Mouse (Mus musculus): Measurements from ENCODE around the gene H2-M10.1. TPM values are rescaled to one million over a fixed set of nuclear protein-coding genes. Genes with fewer than 3 reads are reported as not detected.
A peak's percentile ranks its signal among the peaks of the same experiment; 100 is the strongest.
"Not testable (repeated sequence)": the region's sequence is repeated elsewhere in the genome, so short reads cannot be mapped to it uniquely, and the experiment has no call there.

H2-M10.1 gene
- not detected in 2 replicates for polyA plus RNA-seq (2015; fragmentation: Nextera tagmentation; extraction: Ambion mirVana)

DNA sequence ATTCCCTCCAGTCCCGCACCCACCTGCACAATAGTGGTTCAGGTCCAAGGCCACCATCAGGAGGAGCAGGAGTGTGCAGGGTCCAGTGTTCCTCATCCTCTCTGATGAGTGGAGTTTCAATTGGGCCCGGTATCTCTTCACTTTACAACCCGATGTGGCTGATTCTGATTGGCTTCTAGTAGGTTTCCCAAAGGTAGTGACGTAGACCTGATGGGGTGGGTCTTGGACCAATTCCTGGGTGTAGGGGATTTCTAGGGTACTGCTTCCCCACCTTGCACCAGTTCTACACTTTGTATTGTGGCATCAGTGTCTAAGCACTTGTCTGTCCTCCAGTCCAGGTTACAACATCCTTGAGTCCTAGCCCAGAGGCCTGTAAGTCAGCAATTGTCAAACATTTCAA lies at the start of gene H2-M10.1:
Gene H2-M10.1, minus strand, starts transcription at position 101 of the 400 bp plus-strand sequence.
- Histone ChIP-seq H3K27ac (ENCODE audit: low read length) (no peak within 1 kb of the TSS), H3K9ac (ENCODE audit: low read length) (no peak within 1 kb of the TSS), H3K27me3 (ENCODE audit: control insufficient read depth, insufficient read depth, low read depth, low read length) (no peaks in the 10 kb centered on the region; the same call in 1 of the 2 replicates), H3K36me3 (ENCODE audit: control insufficient read depth, insufficient read depth, low read length) (no peaks in the 10 kb centered on the region), H3K4me1 (replicated peaks; ENCODE audit: control insufficient read depth, insufficient read depth, low read length) (no peaks in the 10 kb centered on the region), H3K9me3 (ENCODE audit: control insufficient read depth, low read length) (no peaks in the 10 kb centered on the region), H3K4me3 (ENCODE audit: low read length) (no peak within 1 kb of the TSS), H3K4me2 (ENCODE audit: low read depth, low read length) (no peak within 1 kb of the TSS)
- ATAC-seq (ENCODE audit: low read depth), result no peak
- WGBS, result 78% methylated on average over 4 of the region's 4 CpGs

GRCm38 (mm10) chr17:36368317-36368716 lies 42.4 kb upstream of the H2-M10.1 start, which contains the start of gene H2-M10.3:
Gene H2-M10.3, minus strand, starts transcription at chr17:36368417.
- ATAC-seq (ENCODE audit: low read depth); H3K36me3 ChIP-seq (ENCODE audit: control insufficient read depth, insufficient read depth, low read length); H3K27me3 ChIP-seq (ENCODE audit: control insufficient read depth, insufficient read depth, low read depth, low read length); H3K4me2 ChIP-seq (ENCODE audit: low read depth, low read length); H3K9ac ChIP-seq (ENCODE audit: low read length); H3K4me3 ChIP-seq (ENCODE audit: low read length); H3K9me3 ChIP-seq (ENCODE audit: control insufficient read depth, low read length); H3K4me1 ChIP-seq (replicated peaks; ENCODE audit: control insufficient read depth, insufficient read depth, low read length); H3K27ac ChIP-seq (ENCODE audit: low read length): not testable (repeated sequence)
- WGBS, result 92% methylated on average over 2 of the region's 2 CpGs

- ATAC-seq (ENCODE audit: low read depth); H3K4me2 ChIP-seq (ENCODE audit: low read depth, low read length); H3K9me3 ChIP-seq (ENCODE audit: control insufficient read depth, low read length); H3K4me1 ChIP-seq (replicated peaks; ENCODE audit: control insufficient read depth, insufficient read depth, low read length); H3K9ac ChIP-seq (ENCODE audit: low read length); H3K4me3 ChIP-seq (ENCODE audit: low read length); H3K36me3 ChIP-seq (ENCODE audit: control insufficient read depth, insufficient read depth, low read length); H3K27ac ChIP-seq (ENCODE audit: low read length); H3K27me3 ChIP-seq (ENCODE audit: control insufficient read depth, insufficient read depth, low read depth, low read length): not testable (repeated sequence)
These were observed 36.4 kb upstream of the H2-M10.1 start for GRCm38 (mm10) chr17:36362404-36362803.

DNA sequence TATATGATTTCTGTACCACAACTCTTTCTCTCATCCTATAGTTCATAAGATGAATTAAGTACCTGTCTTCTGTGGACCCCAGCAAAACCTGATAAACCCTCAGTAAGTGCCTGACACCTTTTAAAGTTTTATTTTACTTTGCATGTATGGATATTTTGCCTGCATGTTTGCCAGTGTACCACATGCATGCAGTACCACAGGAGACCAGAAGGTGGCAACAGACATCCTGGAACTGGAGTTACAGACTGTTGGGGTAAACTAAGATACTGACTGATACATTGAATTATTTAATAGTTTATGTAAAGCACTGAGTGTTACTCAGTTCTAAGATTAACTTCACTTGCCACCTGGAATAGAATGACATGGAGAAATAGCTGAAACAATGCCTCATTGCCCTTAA lies 31.6 kb upstream of the H2-M10.1 start:
- H3K9ac ChIP-seq (ENCODE audit: low read length); H3K36me3 ChIP-seq (ENCODE audit: control insufficient read depth, insufficient read depth, low read length); H3K27ac ChIP-seq (ENCODE audit: low read length); ATAC-seq (ENCODE audit: low read depth); H3K4me2 ChIP-seq (ENCODE audit: low read depth, low read length); H3K9me3 ChIP-seq (ENCODE audit: control insufficient read depth, low read length); H3K27me3 ChIP-seq (ENCODE audit: control insufficient read depth, insufficient read depth, low read depth, low read length); H3K4me1 ChIP-seq (replicated peaks; ENCODE audit: control insufficient read depth, insufficient read depth, low read length); H3K4me3 ChIP-seq (ENCODE audit: low read length): not testable (repeated sequence)

GRCm38 (mm10) chr17:36355763-36356162 lies 29.8 kb upstream of the H2-M10.1 start:
- Histone ChIP-seq H3K4me2 (ENCODE audit: low read depth, low read length) (no peak overlapping the region), H3K4me3 (ENCODE audit: low read length) (no peak overlapping the region), H3K27ac (ENCODE audit: low read length) (no peak overlapping the region), H3K36me3 (ENCODE audit: control insufficient read depth, insufficient read depth, low read length) (no peaks in the 10 kb centered on the region), H3K9me3 (ENCODE audit: control insufficient read depth, low read length) (no peaks in the 10 kb centered on the region), H3K4me1 (replicated peaks; ENCODE audit: control insufficient read depth, insufficient read depth, low read length) (no peaks in the 10 kb centered on the region), H3K9ac (ENCODE audit: low read length) (no peak overlapping the region), H3K27me3 (ENCODE audit: control insufficient read depth, insufficient read depth, low read depth, low read length) (no peaks in the 10 kb centered on the region)
- 40% methylated on average over 3 of the region's 3 CpGs for WGBS
- no peak for ATAC-seq (ENCODE audit: low read depth)

DNA sequence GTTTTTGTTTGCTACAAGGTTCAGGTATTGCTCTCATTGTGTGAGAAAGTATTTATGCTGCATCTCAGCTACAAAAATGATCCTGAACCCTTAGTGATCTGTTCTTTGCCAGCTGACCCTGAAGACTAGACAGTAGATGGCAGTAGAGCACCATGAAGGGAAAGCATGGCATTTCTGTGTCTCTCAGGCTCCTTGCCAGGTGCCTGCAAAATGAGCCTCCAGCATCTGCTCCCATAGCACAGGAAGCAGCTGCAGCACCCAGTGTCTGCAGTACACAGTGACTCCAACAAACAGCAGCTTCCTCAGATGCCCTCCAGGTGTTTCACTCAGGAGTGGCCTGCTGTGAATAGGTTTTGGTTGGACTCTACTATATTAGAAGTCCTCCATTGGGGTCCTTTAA lies 29.4 kb upstream of the H2-M10.1 start:
- H3K9ac ChIP-seq (ENCODE audit: low read length); H3K9me3 ChIP-seq (ENCODE audit: control insufficient read depth, low read length); H3K4me2 ChIP-seq (ENCODE audit: low read depth, low read length); H3K36me3 ChIP-seq (ENCODE audit: control insufficient read depth, insufficient read depth, low read length); H3K27ac ChIP-seq (ENCODE audit: low read length); H3K4me3 ChIP-seq (ENCODE audit: low read length); ATAC-seq (ENCODE audit: low read depth); H3K4me1 ChIP-seq (replicated peaks; ENCODE audit: control insufficient read depth, insufficient read depth, low read length); H3K27me3 ChIP-seq (ENCODE audit: control insufficient read depth, insufficient read depth, low read depth, low read length): not testable (repeated sequence)

GRCm38 (mm10) chr17:36315689-36316253 lies 10.2 kb downstream of the H2-M10.1 start:
- H3K4me2 ChIP-seq (ENCODE audit: low read depth, low read length), result peak overlapping the region; percentile 63
- peaks cover 4% of the 10 kb centered on the region; the same call in 1 of the 2 replicates for H3K4me1 ChIP-seq (replicated peaks; ENCODE audit: control insufficient read depth, insufficient read depth, low read length)
- no peak overlapping the region for H3K27ac ChIP-seq (ENCODE audit: low read length)
- 23% methylated on average over 5 of the region's 5 CpGs for WGBS
- peak overlapping the region; percentile 50 for H3K4me3 ChIP-seq (ENCODE audit: low read length)
- no peak for ATAC-seq (ENCODE audit: low read depth)
- no peaks in the 10 kb centered on the region for H3K27me3 ChIP-seq (ENCODE audit: control insufficient read depth, insufficient read depth, low read depth, low read length)
- H3K9ac ChIP-seq (ENCODE audit: low read length), result peak overlapping the region; percentile 57
- H3K9me3 ChIP-seq (ENCODE audit: control insufficient read depth, low read length), result no peaks in the 10 kb centered on the region
- H3K36me3 ChIP-seq (ENCODE audit: control insufficient read depth, insufficient read depth, low read length), result no peaks in the 10 kb centered on the region

- peak; percentile 66 for ATAC-seq (ENCODE audit: low read depth)
- H3K27me3 ChIP-seq (ENCODE audit: control insufficient read depth, insufficient read depth, low read depth, low read length), result no peaks in the 10 kb centered on the region
- no peaks in the 10 kb centered on the region for H3K36me3 ChIP-seq (ENCODE audit: control insufficient read depth, insufficient read depth, low read length)
- H3K4me1 ChIP-seq (replicated peaks; ENCODE audit: control insufficient read depth, insufficient read depth, low read length), result peaks cover 4% of the 10 kb centered on the region; the same call in 1 of the 2 replicates
- H3K27ac ChIP-seq (ENCODE audit: low read length), result no peak overlapping the region
- peak overlapping the region; percentile 50 for H3K4me3 ChIP-seq (ENCODE audit: low read length)
- H3K4me2 ChIP-seq (ENCODE audit: low read depth, low read length), result peak overlapping the region; percentile 63
- no peaks in the 10 kb centered on the region for H3K9me3 ChIP-seq (ENCODE audit: control insufficient read depth, low read length)
- peak overlapping the region; percentile 57 for H3K9ac ChIP-seq (ENCODE audit: low read length)
- under 1% methylated on average over 19 of the region's 19 CpGs for WGBS
These were observed 10.8 kb downstream of the H2-M10.1 start for GRCm38 (mm10) chr17:36315041-36315688.

DNA sequence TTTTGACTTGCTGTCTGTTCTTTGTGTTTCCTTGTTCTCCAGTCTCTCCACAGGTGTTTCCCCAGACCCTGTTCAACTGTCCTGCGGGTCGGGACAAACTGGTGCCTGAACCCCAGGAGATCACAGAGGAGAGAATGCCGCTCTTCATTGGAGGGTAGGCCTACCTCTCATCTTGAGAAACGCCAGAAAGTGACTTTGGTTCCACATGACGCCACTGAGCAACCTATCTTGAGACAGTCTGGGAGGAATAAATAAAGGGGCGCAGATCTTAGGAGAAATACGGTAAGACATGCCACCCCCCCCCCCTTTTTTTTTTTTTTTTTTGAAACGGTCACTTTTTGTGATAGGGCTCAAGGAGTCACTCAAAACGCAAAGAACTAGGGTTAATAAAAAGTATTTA lies 11.4 kb downstream of the H2-M10.1 start:
- ATAC-seq (ENCODE audit: low read depth), result peak; percentile 43; the same call in 1 of the 2 replicates
- peak overlapping the region; percentile 50 for H3K4me3 ChIP-seq (ENCODE audit: low read length)
- H3K27ac ChIP-seq (ENCODE audit: low read length), result no peak overlapping the region
- H3K4me1 ChIP-seq (replicated peaks; ENCODE audit: control insufficient read depth, insufficient read depth, low read length), result peaks cover 4% of the 10 kb centered on the region; the same call in 1 of the 2 replicates
- no peaks in the 10 kb centered on the region for H3K36me3 ChIP-seq (ENCODE audit: control insufficient read depth, insufficient read depth, low read length)
- 7% methylated on average over 9 of the region's 9 CpGs for WGBS
- H3K27me3 ChIP-seq (ENCODE audit: control insufficient read depth, insufficient read depth, low read depth, low read length), result no peaks in the 10 kb centered on the region
- H3K9me3 ChIP-seq (ENCODE audit: control insufficient read depth, low read length), result no peaks in the 10 kb centered on the region
- H3K9ac ChIP-seq (ENCODE audit: low read length), result no peak overlapping the region
- peak overlapping the region; percentile 63 for H3K4me2 ChIP-seq (ENCODE audit: low read depth, low read length)
